Mouse (Mus musculus): ENCODE data around the gene Slc9a9.

The Slc9a9 gene

GRCm38 (mm10) chr9:94950676-94951075 lies 281.0 kb downstream of the Slc9a9 start:
- no peak for DNase-seq (ENCODE audit: low read depth)

DNA sequence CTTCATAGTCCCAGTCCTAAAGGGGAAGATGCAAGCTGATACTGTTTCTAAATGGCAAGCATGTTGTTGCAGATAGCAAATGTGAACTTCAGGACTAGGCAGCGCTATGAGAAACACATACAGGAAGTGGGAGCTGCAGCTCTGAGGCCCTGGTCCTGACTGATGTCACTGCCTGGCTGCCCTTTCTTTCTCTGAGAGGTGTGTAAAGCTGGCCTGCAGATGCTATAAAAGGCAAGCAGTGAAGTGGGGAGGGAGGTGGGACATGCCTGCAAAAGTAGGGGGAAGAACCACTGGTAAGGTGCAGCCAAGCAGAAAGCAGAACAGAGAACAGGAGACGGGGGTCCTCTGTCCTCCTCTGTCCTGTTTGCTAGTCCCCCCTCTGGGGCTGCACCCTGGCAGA lies 285.9 kb downstream of the Slc9a9 start:
- no peak for DNase-seq (ENCODE audit: low read depth)

- no peak for DNase-seq (ENCODE audit: low read depth)
These were observed 288.7 kb downstream of the Slc9a9 start for GRCm38 (mm10) chr9:94958382-94958781.

- no peak for DNase-seq (ENCODE audit: low read depth)
These were observed 298.9 kb downstream of the Slc9a9 start for GRCm38 (mm10) chr9:94968596-94969120.

GRCm38 (mm10) chr9:94969131-94969530 lies 299.4 kb downstream of the Slc9a9 start:
- DNase-seq (ENCODE audit: low read depth) = no peak

DNA sequence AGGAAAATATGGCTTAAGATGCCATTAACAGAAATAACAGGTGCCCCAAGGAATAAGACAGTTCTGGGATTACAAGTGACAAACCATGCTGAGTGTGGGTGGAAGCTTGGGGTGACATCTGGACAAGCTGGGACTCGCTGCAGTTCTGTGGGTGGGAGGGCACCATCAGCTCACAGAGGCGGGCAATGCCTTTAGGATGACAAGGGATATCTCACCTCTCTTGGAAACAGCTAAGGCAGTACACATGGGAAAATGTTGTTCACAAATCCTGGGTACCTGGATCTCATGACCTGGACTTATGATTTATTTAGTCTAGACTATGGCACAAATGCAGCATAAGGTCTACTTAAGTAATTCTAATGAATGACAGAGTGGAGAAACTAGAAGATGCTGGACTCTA lies 302.3 kb downstream of the Slc9a9 start:
- no peak for DNase-seq (ENCODE audit: low read depth)

- no peak for DNase-seq (ENCODE audit: low read depth)
These were observed 303.0 kb downstream of the Slc9a9 start for GRCm38 (mm10) chr9:94972693-94973092.

- DNase-seq (ENCODE audit: low read depth) = no peak
These were observed 306.5 kb downstream of the Slc9a9 start for GRCm38 (mm10) chr9:94976191-94976590.

GRCm38 (mm10) chr9:94993575-94993974 lies 323.9 kb downstream of the Slc9a9 start:
- no peak for DNase-seq (ENCODE audit: low read depth)

GRCm38 (mm10) chr9:95020136-95020706 lies 350.5 kb downstream of the Slc9a9 start:
- no peak for DNase-seq (ENCODE audit: low read depth)

DNA sequence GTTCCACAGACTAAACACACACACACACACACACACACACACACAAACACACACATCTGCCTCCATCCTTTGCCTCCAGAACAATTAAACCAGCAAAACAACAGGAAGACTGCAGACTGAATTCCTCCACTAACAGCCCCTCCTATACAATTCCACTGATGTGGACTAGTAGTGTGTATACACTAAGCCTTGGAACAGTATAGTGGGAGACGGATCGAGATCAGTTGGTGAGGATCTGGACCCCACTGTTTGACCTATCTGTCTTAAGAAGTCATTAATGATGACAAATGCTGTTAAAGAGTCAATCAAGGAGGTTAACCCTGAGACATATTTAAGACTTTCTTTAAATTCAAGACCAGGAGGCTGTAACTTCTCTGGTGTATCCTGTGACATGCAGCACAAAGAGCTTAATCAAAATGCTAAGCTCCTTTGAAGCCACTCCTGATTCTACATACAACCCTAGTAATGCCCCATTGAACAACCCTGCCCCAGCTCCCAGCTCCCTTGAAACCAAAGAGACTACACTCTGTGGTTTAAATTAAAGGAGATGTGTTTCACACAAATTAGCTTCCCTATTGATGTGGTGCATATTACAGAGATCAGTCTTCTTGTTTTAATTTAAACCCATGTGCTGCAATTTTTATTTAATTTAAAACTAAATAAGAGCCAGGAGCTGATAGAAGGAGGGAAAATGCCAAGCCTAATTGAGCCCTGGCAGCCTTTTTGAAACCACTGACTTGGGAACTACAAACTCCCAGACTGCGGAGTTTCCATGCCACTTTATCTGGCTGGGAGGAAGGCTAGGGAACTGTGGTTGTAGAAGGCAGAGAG lies 364.6 kb downstream of the Slc9a9 start:
- no peak for DNase-seq (ENCODE audit: low read depth)

DNA sequence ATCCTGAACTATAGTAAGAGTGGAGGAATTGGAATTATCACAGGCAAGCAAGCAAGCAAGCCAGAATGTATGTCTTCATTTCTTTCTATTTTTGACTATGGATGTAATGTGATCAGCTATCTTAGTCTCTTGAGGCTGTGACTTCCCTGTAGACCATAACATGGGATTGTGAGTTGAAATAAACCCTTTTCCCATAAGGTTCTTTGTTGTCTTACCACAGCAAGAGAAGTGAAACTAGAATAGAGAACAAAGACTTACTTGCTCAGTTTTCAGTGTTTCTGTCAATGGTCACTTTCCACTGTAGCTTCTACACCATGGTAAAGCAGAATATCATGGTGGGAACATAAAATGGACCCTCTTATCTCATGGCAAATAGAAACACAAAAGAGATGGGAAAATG lies 366.5 kb downstream of the Slc9a9 start:
- no peak for DNase-seq (ENCODE audit: low read depth)

- no peak for DNase-seq (ENCODE audit: low read depth)
These were observed 372.7 kb downstream of the Slc9a9 start for GRCm38 (mm10) chr9:95042420-95042819.

GRCm38 (mm10) chr9:95052160-95052559 lies 382.5 kb downstream of the Slc9a9 start:
- DNase-seq (ENCODE audit: low read depth) = no peak

GRCm38 (mm10) chr9:95053183-95053582 lies 383.5 kb downstream of the Slc9a9 start:
- no peak for DNase-seq (ENCODE audit: low read depth)

DNA sequence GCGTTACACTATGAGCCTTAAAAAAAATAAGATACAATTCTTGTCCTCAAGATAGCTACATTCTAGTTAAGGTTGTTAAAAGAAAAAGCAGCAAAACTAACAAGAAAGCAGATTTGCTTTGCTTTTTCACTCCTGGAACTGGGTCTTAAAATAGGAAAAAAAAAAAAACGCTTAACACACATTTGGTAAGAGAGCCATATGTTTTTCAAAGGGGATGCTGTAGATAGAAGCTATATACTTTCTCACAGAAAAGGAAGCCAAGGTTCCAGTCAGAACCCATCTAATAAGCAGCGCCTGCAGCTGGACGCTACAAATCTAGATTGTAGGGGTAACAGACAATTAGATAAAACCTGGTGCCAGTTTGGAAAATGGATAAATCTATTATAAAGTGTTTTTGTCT lies 386.1 kb downstream of the Slc9a9 start:
- DNase-seq (ENCODE audit: low read depth) = no peak

DNA sequence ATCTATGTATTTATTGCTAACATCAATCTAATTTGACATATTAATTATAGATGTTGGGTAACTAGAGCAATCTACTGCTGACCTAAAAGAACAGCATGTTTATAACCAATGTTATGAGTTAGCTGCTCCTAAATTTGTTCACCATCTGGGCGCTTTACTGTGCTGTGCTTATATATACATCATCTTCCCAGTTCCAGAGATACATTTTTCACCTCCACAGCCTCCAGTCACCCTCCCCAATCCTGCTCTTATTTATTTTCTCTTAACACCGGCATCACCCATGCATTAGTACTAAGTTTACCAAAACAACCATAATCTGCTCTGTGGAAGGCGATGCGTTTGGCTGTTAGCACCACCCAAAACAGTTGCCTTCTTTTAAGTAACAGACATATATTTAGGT lies 391.0 kb downstream of the Slc9a9 start:
- DNase-seq (ENCODE audit: low read depth) = no peak

DNA sequence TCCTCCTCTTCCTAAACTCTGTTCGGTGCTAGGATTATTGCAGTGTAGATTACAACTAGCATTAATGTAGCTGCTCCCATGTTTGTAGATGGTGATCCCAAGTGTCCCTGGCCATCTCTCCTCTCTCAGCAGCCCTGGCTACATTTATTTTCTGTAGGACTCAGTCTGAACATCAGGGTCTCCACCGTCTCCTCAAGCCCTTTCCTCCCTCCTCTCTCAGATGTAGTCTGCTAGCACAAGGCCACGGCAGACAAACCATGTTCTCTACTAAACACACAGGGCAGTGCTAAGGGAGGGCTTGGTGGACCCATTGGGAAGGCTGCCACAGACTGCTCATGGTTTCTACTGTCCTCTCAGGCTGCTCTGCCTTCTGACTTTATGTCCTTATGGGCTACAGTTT lies 397.3 kb downstream of the Slc9a9 start:
- no peak for DNase-seq (ENCODE audit: low read depth)

- no peak for DNase-seq (ENCODE audit: low read depth)
These were observed 398.8 kb downstream of the Slc9a9 start for GRCm38 (mm10) chr9:95068466-95068865.

DNA sequence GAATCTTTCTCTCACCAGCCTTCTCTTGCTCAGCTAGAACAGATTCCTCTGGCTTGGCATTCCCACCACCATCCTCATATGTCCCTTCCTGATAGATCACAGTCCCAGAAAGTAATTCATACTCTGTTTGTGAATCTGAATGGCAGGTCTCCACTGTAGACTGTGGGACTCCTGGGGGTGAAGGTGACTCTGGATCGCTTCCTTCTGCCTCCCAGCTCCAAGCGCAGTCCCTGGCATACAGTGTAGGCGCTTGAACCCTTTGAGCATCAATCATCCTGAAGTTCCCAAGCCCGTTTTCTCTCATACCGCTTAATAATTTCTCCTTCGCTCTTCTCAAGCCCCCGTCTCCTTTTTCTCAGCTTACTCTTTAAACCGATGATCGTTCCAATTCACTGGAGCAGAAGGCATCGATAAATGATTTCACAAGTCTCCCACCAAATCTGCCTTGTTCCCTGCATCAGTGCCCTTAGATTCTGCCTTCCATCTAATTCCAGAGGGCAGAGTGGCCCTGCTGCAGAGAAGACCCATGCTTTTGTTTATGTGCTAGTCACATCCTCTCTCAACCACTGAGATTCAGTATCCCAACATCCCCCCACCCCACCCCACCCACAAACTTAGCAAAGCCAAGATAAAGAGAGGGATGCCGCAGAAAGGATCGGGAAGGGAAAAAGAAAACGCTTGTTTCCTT lies 401.3 kb downstream of the Slc9a9 start:
- no peak for DNase-seq (ENCODE audit: low read depth)

DNA sequence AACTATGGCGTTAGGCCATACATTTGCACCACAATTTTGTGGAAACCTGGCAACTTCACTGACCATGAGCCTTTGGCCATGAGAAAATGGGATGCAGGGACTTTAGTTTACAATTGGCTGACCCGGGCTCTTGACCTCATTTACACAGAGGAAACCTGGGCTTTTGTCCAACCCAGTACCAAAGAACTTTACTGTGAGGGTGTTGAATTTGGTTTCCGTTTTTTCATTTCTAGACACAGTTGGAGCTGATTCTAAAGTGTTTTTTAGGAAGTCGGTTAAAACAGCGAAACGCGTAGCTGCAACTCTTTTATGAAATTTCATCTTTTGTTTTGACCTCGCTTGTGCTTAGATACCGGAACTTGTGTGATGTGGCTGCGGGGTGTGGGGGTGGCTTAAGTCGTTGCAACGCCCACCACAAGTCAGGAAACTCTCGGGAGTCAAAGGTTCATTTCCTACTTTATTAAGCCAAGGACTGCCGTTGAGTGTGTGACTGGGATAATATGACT lies 402.8 kb downstream of the Slc9a9 start:
- DNase-seq (ENCODE audit: low read depth) = no peak

DNA sequence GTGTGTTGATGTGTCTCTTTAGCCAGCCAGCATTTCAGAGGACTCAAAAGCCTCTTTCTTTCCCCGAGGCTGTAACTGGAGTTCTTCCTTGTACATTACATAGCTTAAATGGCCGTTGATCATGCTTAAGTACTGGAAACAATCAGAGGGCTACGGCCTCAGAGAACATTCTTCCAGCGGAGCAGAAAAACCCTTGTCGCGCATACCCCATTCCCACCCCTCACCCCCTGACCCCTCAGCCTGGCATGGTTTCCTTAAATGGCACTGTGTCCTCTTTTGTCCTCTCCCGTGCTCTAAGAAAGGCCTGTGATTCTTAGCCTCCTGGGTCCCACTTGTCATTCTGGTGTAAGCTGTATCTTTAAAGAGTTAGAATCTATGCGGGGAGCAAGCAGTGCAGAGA lies 404.0 kb downstream of the Slc9a9 start:
- DNase-seq (ENCODE audit: low read depth) = no peak

DNA sequence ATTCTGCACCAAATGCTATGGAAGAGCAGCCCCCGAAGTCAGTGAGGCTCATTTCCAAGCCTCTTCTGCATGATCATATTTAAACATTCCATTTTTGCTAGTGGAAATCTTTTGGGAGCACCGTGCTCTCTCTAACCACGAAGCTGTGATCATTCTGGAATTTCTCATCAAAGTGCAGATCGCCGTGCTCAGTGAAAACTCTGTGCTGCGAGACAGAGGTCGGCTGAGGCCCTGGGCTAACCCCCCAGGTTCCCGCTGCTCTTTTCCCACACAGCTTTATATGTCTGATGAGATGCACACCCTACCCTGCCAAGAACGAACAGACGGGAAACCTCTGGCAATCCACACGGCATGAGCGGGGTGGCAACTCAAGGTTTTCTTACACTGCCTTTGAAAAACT lies 406.1 kb downstream of the Slc9a9 start:
- DNase-seq (ENCODE audit: low read depth) = no peak

Measured in c-Kit-positive CD71-positive TER-119-negative erythroid progenitor cells, embryonic 14.5 days (primary cell).